Mouse (Mus musculus) fat pad, adult 2 months (tissue): Measurements from ENCODE around the gene Arf3.
"Not testable (repeated sequence)": the region's sequence is repeated elsewhere in the genome, so short reads cannot be mapped to it uniquely, and the experiment has no call there.

Source experiments
- DNase-seq: peaks from one replicate; pipeline ENCODE4 v3.0.0-alpha.2; 2011; ENCODE audit warnings: low read depth, low spot score; ENCODE audit errors: extremely low read depth

Arf3 gene

DNA sequence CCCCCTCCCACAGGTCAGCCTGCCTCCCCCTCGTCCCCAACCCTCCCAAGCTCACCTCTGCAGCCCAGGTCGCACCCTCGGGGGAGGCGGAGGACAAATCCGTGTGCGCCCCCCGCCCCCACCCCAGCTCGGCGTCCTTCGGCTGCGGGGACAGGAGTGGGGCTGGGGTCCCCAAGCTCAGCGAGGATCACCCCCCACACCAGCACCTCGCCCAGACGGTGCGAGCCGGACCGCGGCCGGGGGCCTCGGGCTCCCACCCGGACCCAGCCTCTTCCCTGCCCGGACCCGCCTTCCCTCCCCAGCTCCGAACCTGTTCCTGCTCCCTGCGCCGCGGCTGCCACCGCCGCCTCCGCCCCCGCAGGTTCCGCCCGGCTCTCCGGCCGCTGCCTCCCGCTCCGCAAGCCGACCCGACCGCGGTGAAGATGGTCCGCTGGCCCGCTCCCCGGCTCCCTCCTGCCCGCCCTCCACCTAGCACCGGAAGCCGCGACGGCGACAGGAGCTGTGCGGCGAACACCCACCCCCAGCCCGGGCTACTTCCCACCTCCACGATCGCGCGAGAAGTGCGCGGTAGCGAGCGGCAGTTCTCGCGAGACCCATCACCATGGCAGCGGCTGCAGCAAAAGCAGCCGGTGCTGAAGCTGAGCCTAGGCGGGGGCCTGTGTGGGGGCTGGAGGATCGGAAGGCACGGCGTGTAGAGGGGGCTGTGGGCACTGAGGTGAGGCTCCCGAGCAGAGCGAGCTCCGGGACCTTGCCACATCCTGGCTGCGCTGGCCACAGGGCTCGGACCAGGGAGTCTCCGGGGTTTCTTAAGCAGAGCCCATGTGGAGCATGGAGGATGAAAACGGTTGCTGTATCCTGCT, at the start of gene Arf3:
Gene Arf3, minus strand, starts transcription at position 545 of the 860 bp plus-strand sequence.
- no peak for DNase-seq

GRCm38 (mm10) chr15:98810212-98810611, 47.2 kb upstream of the Arf3 start:
- not testable (repeated sequence) for DNase-seq

- DNase-seq, result no peak
Measured at GRCm38 (mm10) chr15:98809390-98809789, 46.4 kb upstream of the Arf3 start, which contains the start of gene Ddn. TSS of gene Ddn (minus strand) at chr15:98809490.

DNA sequence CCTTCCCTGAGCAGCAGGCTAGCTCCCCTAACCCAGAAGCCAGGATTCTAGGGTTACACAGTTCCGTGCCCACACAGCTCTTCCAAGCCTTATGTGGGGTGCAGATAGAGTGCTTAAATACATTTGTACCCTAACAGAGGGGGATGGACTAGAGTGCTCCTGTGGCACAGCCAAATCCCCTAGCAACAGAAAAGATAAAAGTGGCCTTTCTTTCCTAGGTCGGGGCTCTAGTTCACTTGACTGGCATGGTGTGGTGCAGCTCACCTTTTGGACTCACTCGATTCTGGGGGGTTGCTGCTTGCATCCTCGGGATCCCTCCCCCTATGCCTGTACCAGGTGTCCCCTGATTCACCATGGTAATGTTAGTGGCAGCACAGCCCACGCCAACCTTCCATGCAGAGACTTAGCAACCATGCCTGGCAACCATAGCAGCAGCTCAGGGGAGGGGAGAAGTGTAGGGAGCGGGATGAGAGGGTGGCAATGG, 45.7 kb upstream of the Arf3 start:
- no peak for DNase-seq

GRCm38 (mm10) chr15:98807895-98808650, 45.1 kb upstream of the Arf3 start:
- DNase-seq, result no peak

GRCm38 (mm10) chr15:98806809-98807770, 44.1 kb upstream of the Arf3 start:
- no peak for DNase-seq

- DNase-seq, result no peak
Measured at GRCm38 (mm10) chr15:98806071-98806808, 43.2 kb upstream of the Arf3 start.

DNA sequence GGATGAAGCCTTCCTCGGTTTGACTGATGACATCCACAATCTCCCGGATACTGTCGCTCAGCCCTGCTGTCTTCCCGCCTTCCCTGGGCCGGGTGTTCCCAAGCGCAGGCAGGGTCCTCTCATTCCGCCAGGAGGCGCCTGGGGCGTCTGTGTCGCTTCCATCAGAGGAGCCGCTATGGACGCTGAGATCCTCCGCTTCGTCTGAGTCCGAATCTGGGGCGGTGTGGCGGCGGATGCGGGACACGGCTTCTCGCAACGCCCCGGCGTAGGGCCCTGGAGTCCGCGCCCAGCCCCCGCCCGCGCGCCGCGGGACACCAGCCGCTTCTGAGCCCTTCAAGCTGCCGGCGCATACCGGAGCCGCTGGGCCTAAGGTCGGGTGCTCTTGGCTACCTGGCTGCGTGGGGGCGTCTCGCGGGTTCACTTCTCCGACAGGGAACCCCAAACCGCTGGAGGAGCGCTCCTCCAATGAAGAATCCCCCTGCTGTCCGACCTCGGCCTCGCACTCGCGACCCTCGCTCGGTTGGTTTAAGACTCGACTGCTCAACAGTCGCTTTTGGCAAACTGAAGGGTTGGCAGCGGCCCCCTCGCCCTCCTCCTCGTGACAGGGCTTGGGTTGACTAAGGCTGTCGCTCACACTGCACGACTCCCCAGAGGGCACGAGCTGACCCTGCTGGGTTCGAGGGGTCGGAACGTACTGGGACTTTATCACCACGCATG, 42.5 kb upstream of the Arf3 start:
- DNase-seq, result no peak

DNA sequence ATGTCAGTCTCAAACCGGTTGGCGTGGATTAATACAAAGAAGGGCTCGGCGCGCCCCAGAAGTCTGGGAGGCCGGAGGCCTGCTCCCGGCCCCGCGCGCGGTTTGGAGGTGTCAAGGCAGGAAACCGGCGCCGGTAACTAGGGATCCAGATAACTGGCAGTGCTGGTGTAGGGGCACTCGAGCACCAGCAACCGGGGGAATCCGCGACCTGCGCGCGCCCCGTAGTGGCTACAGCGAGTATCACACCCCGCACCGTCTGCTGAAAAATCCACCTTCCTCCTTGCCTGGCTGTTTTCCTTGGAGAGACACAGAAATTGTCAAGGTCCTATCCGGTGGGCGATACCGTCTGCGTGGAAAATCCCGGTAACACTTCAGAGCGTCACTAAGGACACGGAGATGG, 41.0 kb upstream of the Arf3 start:
- DNase-seq, result no peak

- no peak for DNase-seq
Measured at GRCm38 (mm10) chr15:98802926-98803325, 39.9 kb upstream of the Arf3 start.

DNA sequence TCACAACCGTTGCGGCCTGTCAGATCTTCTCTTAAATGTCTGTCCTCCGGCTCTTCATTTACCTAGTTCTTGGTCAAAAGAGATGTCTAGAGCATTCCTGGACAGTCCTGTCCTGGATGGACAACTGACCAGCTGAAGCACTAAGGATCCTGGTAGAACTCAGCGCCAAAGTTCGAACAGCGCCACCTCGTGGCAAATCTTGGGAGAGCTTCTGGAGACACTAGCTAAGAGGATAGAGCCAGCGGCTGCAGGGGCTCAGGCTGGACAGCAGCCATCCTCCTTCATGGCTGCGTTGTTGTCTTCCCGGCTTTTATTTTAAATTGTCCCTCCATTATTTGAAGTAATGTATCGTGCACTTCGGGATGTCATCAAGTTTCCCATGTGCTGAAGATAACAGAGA, 36.4 kb upstream of the Arf3 start:
- DNase-seq, result no peak

- DNase-seq, result no peak
Measured at GRCm38 (mm10) chr15:98798903-98799302, 35.9 kb upstream of the Arf3 start.

- DNase-seq, result no peak
Measured at GRCm38 (mm10) chr15:98797835-98798492, 35.0 kb upstream of the Arf3 start.

GRCm38 (mm10) chr15:98796803-98797595, 34.0 kb upstream of the Arf3 start:
- no peak for DNase-seq

GRCm38 (mm10) chr15:98793141-98793698, 30.2 kb upstream of the Arf3 start:
- no peak for DNase-seq

- no peak for DNase-seq
Measured at GRCm38 (mm10) chr15:98792233-98793020, 29.4 kb upstream of the Arf3 start.

GRCm38 (mm10) chr15:98791771-98792170, 28.8 kb upstream of the Arf3 start:
- DNase-seq, result no peak
